Mouse (Mus musculus) NIH3T3 (cell line): Measurements from ENCODE around the gene Ypel1.

Experiments
- DNase-seq: peaks from one replicate; pipeline ENCODE4 v3.0.0-alpha.2; 2012; ENCODE audit warnings: low read depth

The Ypel1 gene

GRCm38 (mm10) chr16:17086669-17087193, 17.2 kb downstream of the Ypel1 start:
- DNase-seq: no peak

DNA sequence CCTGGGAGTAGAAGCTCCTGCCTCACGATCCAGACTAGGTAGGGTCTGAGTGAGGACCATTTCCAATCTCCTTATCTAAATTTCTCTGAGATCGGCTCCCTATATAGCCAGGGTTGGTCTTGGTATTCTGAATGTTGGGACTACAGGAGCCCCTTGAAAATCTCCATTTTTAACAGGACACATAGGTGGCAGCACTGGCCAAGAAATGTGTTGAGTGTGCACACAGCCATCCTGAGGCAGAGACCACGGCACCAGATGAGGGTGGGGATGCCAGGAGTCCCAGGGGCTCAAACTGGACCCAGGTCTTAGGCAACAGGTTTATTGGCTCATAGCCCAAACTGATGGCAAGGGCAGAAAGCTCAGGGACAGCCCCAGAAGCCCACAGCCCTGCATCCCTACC, 18.9 kb downstream of the Ypel1 start:
- DNase-seq: no peak

DNA sequence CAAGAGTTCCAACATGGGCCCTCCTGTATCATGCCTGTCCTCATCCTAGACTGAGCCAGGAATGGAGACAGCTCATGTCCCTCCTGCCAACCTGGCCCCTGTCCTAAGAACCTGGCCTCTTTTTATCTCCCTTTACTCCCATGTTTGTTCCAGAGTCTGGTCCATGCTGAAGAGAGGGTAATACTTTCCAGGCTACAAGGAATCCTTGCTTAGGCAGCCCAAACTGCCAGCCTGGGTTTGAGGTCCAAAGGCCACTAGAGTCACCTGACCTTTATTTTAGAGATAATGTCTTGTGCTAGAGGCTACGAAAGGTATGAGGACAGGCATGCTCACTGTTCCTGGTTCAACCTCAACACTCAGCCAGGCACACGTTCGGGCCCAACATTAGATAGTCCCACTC, 27.4 kb downstream of the Ypel1 start:
- no peak for DNase-seq

GRCm38 (mm10) chr16:17102630-17103220, 33.2 kb downstream of the Ypel1 start:
- peak; percentile 77 for DNase-seq

DNA sequence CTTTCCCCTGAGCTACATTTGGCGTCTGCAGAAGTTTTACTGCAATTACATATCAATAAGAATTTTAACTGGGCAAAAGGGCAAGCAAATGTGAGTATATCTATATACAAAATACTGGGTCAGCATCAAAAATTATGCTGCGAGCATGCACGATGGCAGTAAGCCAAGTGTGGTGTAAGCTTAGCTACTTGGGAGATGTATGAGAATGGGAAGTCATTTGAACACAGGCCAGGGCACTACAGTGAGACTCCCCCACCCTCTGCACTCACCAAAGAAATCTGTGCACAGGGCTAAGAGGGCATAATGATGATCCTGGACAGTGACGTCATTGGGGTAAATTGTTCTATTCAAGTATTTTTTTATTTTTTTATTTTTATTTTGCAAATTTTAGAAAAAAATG, 35.1 kb downstream of the Ypel1 start:
- DNase-seq: peak; percentile 76

- peak; percentile 84 for DNase-seq
These were observed 41.6 kb downstream of the Ypel1 start, which contains the start of gene Ppil2 for GRCm38 (mm10) chr16:17110771-17111743. TSS of gene Ppil2 (minus strand) at chr16:17111257.

- no peak for DNase-seq
These were observed 47.9 kb downstream of the Ypel1 start for GRCm38 (mm10) chr16:17117309-17117799.

- no peak for DNase-seq
These were observed 52.1 kb downstream of the Ypel1 start for GRCm38 (mm10) chr16:17121569-17121968.

- no peak for DNase-seq
These were observed 54.8 kb downstream of the Ypel1 start for GRCm38 (mm10) chr16:17124119-17124870.

DNA sequence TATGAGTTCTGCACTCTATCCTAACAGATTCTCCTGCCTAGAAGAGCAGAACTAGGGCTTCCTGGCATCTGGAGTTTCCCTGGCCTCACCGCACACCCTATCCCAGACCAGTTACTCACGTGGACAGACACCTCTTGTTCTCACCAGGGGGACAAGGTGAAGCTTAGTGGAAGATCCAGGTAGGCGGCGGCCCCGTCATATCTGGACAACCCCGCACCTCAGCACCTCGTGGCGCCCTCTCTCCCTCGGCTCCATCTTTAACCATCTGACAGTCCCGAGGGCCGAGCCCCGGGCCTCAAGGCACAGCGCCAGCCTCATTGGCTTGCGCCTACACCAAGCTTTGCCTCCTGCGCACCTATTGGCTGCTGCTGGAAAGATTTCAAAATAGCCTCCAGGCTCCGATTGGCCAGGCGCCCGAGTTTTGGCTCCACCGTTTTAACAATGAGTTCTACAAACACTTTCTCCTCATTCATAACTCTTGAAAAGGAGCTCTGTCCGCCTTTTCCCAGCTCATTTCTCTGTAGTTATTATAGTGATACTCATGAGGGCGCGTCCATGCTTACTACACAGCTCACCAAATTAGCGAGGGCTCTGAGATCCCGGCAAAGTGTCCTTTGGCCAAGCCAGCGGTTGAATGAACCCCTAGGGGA, 55.5 kb downstream of the Ypel1 start, which contains the start of gene 2610318N02Rik:
Gene 2610318N02Rik (minus strand): TSS at position 297 of the 650 bp plus-strand sequence.
- peak; percentile 91 for DNase-seq

DNA sequence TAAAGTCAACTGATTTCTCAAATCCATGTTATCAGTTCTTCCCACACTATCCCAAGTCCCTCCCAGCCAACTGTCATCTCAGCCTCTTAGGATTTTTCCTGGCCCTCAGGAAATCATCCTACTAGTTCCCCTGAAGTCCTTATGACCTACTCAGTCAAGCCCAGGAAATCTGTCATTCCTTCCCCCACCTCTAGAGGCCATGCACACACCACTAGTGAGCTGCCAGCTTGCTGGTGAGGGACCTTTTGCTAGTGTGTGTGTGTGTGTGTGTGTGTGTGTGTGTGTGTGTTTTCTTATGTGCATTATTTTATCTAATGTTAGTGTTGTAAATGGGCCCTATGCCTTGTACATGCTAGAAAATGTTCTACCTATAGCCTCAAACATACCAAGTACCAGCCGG, 57.8 kb downstream of the Ypel1 start:
- peak; percentile 78 for DNase-seq

DNA sequence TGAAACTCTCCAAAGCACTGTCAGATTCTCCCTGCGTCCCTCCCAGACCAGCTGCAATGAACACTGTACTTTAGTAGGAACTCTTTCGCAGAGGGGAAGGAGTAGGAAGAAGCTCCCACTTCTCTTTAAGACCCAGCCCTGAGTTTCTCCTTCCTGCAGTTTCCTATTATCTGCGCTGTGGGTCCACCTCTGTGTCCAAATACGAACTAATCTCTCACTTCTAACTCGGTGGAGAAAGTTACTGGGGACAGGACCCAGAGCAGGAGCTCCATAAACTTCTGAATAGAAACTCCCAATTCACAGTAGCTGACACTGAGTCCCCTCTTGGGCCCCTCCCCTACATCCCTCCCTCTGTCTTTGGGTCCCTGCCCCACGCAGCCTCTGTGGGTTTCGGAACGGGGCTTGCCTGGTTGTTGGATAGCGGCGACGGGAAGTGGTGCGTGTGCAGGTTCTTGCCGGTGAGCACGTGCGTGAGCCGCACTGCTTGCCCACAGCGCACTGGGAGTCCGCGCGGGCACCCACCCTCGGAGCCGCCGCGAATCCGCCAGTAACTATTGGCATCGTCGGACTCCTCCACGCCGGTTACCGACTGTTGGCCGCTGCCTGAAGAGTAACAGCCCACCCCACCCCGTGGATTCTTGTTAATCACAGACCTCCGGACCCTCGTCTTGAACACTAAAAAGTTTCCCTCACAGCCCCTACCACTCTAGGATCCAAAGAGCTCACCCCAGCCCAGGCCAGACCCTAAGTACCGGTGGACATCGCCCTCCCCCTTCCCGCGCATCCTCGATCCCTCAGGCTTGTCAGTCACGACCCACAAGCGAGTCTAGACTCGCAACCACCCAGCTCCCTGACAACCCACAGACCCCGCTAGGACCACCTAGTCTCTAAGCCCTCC, 61.9 kb downstream of the Ypel1 start:
- no peak for DNase-seq

- peak; percentile 98 for DNase-seq
These were observed 62.8 kb downstream of the Ypel1 start, which contains the start of gene Sdf2l1 for GRCm38 (mm10) chr16:17132089-17132905. TSS of gene Sdf2l1 (minus strand) at chr16:17132383.

DNA sequence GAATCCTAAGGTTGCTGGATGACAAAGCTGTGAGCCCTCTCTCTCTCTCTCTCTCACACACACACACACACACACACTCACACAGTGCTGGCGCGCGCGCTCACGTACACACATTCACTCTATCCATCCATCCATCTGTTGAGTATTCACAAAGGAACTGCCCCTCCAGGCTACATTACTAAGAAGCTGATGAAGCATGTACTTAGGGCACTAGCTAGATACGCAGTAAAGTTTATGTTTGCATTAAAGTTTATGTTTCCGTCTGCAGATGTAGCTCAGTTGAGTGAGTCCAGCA, 63.4 kb downstream of the Ypel1 start:
- DNase-seq: peak; percentile 50
